Mouse (Mus musculus) kidney, adult 2 months (tissue): ENCODE measurements around the gene Rasd2. TPM values are rescaled to one million over a fixed set of nuclear protein-coding genes. Genes with fewer than 3 reads are reported as not detected.

Source experiments
- DNase-seq: peaks from one replicate; pipeline ENCODE4 v3.0.0; 2021
- H3K27ac ChIP-seq: fragments of 200-500 bp; 2 replicates; pipeline ENCODE4 v1.5.1; 2012; ENCODE audit warnings: low read depth, low read length, control low read depth, inconsistent platforms; ENCODE audit not compliant: insufficient read depth
- H3K27me3 ChIP-seq: fragments of 200-500 bp; replicated peaks from 2 replicates; pipeline ENCODE4 v1.6.1; 2012; ENCODE audit warnings: mild to moderate bottlenecking, moderate library complexity, low read length, inconsistent platforms; ENCODE audit not compliant: control insufficient read depth, insufficient read depth
- H3K36me3 ChIP-seq: fragments of 200-500 bp; 2 replicates; pipeline ENCODE4 v1.6.1; 2012; ENCODE audit warnings: mild to moderate bottlenecking, moderate library complexity, low read length, inconsistent platforms; ENCODE audit not compliant: control insufficient read depth, insufficient read depth
- H3K4me1 ChIP-seq: fragments of 200-500 bp; 2 replicates; pipeline ENCODE4 v1.6.1; 2011; ENCODE audit warnings: low read length; ENCODE audit not compliant: control insufficient read depth, insufficient read depth
- H3K4me3 ChIP-seq: fragments of 200-500 bp; 2 replicates; pipeline ENCODE4 v1.5.1; 2011; ENCODE audit warnings: mild to moderate bottlenecking, low read depth, low read length, control low read depth; ENCODE audit not compliant: insufficient read depth
- CTCF ChIP-seq: fragments of 200-500 bp; conservative IDR thresholded peaks from 2 replicates; pipeline ENCODE4 v1.5.1; 2011; ENCODE audit warnings: low read depth, mild to moderate bottlenecking, control low read depth, low read length, moderate library complexity, mixed read lengths; ENCODE audit not compliant: insufficient read depth, insufficient read length
- POLR2A ChIP-seq: fragments of 200-500 bp; IDR thresholded peaks from one replicate; pipeline ENCODE4 v1.6.1; 2011; ENCODE audit warnings: low read depth, low read length, control low read depth
- WGBS: fragments of 180-500 bp; shearing (Covaris S2); methylation state at CpG from one replicate; pipeline ENCODE4 v1.1.7; 2018; 5-methylcytosine and 5-hydroxymethylcytosine counted together
- polyA plus RNA-seq: library from polyadenylated mRNA; depleted of rRNA; stranded (reverse); fragments of >200 nt; gene quantifications from 2 replicates; pipeline ENCODE4 v1.2.3, GENCODE M21; 2012; rRNA removed

Gene Rasd2
- polyA plus RNA-seq: 3.7 and 4.0 TPM in 2 replicates

DNA sequence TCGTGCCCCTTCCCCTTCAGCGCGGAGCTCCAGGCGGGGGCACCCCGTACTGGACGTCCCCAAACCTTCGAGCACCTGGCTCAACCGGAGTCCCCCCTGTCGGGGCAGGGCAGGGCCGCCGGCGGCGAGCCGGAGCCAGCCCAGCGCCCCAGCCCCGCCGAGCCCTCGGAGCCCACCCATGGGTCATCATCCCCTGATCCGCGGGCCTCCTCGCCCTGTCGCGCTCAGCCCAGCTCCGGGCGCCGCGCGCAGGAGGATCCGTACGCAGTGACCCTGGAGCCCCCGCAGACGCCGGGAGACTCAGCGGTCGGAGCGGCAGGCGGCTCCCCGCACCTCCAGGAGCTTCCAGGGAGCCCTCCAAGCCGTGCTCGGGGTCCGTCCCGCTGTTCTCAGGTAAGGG is at the start of gene Rasd2:
Gene Rasd2 (plus strand): TSS at position 259 of the 400 bp plus-strand sequence.
- Histone ChIP-seq H3K27me3 (no peaks in the 10 kb centered on the region), H3K4me3 (peak within 1 kb of the TSS; percentile 61), H3K4me1 (peaks cover 6% of the 10 kb centered on the region; the same call in 1 of the 2 replicates), H3K27ac (peak within 1 kb of the TSS; percentile 14; the same call in 1 of the 2 replicates), H3K36me3 (no peaks in the 10 kb centered on the region)
- DNase-seq: no peak
- 1% methylated on average over 42 of the region's 42 CpGs for WGBS
- no peak for TF ChIP-seq CTCF
- no peak for TF ChIP-seq POLR2A

DNA sequence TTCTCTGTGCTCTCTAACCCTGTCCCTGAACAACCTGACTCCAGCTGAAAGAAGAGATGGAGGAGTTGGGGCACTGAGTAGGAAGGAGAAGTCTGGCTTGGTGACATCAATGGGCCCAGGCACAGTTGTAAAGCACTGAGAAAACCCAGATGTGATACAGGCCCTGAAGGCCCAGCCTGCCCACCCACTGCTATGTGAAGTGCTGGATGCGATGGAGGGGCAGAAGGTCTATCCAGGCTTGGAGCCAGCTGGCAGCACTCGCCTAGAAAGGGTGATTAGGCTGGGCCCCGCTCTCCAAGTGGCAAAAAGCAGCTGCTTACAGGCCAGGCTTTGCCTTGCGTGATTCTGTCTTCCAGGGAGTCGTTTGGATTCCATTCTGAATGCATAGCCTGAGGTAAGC is 44.4 kb upstream of the Rasd2 start:
- Histone ChIP-seq H3K4me1 (no peaks in the 10 kb centered on the region), H3K27me3 (no peaks in the 10 kb centered on the region), H3K27ac (no peak overlapping the region), H3K36me3 (no peaks in the 10 kb centered on the region), H3K4me3 (no peak overlapping the region)
- whole genome bisulfite sequencing: 77% methylated on average over 5 of the region's 5 CpGs
- DNase-seq: no peak
- TF ChIP-seq CTCF (no peak), POLR2A (no peak)

DNA sequence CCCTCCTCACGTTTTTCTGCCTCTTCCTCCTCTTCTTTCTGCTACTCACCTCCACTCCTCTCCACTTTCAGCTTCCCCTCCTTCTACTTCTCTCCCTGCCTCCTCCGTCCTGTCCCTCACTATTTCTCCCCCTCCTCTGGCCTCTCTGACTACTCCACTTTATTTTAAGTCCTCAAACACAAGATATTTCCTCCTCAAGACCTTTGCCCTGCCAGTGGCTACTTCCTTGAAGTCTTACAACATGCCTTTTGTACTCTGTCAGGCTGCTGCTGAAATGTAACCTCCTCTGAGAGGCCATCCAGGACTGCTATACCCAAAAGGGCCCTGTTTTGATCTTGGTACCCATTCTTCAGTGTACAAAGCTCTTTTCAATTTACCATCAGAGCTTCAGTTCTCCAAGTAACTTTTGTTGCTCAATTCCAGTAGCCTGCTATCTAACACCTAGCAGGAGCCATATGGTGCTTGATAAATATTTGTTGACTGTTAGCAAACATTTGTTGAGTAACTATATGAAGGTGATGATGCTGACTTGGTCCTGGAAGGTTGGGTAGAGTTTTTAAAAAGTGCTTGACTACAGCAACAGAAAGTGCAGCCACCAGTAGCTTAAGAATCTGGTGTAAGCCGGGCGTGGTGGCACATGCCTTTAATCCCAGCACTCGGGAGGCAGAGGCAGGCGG is 41.6 kb upstream of the Rasd2 start:
- no peak for TF ChIP-seq CTCF
- TF ChIP-seq POLR2A: no peak
- H3K4me3 ChIP-seq: no peak overlapping the region
- WGBS: 79% methylated on average over 6 of the region's 6 CpGs
- H3K4me1 ChIP-seq: no peaks in the 10 kb centered on the region
- no peak overlapping the region for H3K27ac ChIP-seq
- no peaks in the 10 kb centered on the region for H3K27me3 ChIP-seq
- H3K36me3 ChIP-seq: no peaks in the 10 kb centered on the region
- DNase-seq: no peak

DNA sequence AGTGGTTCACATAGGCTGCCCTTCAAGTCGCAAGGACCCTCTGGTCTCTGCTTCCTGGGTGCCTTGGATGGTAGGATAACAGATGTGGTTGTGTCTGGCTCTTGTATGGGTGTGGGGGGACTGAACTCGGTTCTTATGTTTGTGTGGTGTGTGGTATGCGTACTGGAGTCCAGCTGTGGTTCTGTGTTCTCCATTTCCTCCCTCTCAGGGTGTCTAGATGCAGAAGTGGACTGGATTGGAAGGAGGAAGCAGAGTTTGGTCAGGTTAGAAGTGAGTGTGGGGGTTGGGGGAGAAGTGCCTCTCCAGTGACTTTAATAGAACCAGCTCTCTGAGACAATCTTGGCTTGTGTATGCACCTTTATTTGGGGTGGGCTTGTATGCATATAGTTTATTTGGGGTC is 20.7 kb upstream of the Rasd2 start:
- no peaks in the 10 kb centered on the region for H3K36me3 ChIP-seq
- no peaks in the 10 kb centered on the region for H3K4me1 ChIP-seq
- TF ChIP-seq POLR2A (no peak), CTCF (no peak)
- no peak overlapping the region for H3K27ac ChIP-seq
- DNase-seq: no peak
- H3K27me3 ChIP-seq: no peaks in the 10 kb centered on the region
- 84% methylated on average over 3 of the region's 3 CpGs for whole genome bisulfite sequencing
- H3K4me3 ChIP-seq: no peak overlapping the region

DNA sequence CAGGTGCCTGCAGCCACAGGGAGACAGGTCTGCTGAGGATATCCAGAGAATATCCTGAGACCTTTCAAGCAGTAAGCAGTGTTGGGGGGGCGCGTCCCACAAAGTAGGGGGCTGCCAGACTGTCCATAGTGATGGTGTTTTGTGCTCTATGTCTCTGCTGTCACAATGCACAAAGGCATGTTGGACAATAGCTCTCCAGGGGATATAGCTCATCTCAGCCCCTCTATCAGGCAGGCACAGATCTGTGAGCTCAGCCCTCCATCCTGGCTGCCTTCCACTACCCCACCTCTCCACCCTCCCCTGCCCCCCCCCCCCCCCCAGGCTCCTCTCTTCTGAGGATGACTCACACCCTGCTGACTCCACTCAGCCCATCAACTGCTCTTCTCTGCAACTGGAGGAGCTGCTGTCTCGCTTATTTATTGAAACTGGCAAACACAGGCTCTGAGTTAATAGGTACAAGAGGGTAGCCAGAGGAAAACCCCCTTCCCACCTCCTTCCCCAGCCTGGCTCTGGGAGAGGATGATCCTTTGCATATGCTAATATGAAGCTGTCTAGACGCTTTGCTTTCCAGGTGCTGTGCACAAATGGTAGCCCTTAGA is 19.2 kb upstream of the Rasd2 start:
- 57% methylated on average over 4 of the region's 4 CpGs for WGBS
- TF ChIP-seq CTCF: no peak
- TF ChIP-seq POLR2A: no peak
- no peak for DNase-seq

DNA sequence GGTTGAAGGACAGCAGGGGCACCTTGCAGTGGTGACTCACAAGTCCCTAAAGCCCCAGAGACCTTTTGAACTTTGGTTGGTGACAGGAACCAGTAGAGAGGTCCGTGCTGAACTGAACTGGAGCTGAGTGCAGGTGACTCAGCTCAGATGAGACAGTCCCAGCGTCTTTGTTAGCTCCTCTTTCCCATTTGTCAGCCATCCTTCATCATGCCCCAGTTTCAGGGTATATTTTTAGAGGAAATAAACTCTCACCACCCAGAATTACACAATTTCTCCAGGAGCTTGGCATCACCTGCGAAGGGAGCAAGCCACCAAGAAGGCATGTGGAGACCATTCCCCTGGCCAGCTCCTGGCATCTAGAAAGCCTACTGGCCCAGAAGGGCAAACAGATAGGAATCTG is 16.6 kb upstream of the Rasd2 start:
- TF ChIP-seq POLR2A (no peak), CTCF (no peak)
- H3K27me3 ChIP-seq: no peaks in the 10 kb centered on the region
- H3K4me1 ChIP-seq: no peaks in the 10 kb centered on the region
- H3K27ac ChIP-seq: no peak overlapping the region
- H3K4me3 ChIP-seq: no peak overlapping the region
- H3K36me3 ChIP-seq: no peaks in the 10 kb centered on the region
- WGBS: 81% methylated on average over 3 of the region's 3 CpGs
- no peak for DNase-seq

More for the DNA sequence above, 19.2 kb upstream of the Rasd2 start:
- Histone ChIP-seq H3K27ac (no peak overlapping the region), H3K36me3 (no peaks in the 10 kb centered on the region), H3K4me1 (no peaks in the 10 kb centered on the region), H3K4me3 (no peak overlapping the region), H3K27me3 (no peaks in the 10 kb centered on the region)

DNA sequence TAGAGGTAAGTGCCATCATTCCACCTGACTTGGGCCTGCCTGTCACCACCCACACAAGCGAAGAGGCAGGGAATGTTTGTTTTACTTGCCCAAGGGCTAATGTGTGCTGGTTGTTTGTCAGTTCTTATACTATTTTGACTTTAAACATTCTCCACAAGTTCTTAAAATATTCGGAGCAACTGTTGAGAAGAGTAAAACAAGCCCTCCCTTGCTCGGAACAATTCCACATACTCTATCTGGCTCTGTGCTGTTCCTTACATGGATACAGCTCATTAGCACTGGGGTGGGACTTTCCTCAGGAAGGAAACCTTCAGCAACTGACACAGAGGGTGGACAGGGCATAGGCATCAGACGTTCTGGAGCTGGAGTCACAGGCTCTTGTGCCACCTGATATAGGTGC is 15.9 kb upstream of the Rasd2 start:
- WGBS: 46% methylated on average over 4 of the region's 4 CpGs
- Histone ChIP-seq H3K27me3 (no peaks in the 10 kb centered on the region), H3K27ac (no peak overlapping the region), H3K4me1 (no peaks in the 10 kb centered on the region), H3K4me3 (no peak overlapping the region), H3K36me3 (no peaks in the 10 kb centered on the region)
- no peak for DNase-seq
- TF ChIP-seq POLR2A: no peak
- no peak for TF ChIP-seq CTCF
